Mouse (Mus musculus): ENCODE measurements around the gene Vasp. TPM values are rescaled to one million over a fixed set of nuclear protein-coding genes. Genes with fewer than 3 reads are reported as not detected.

Gene Vasp
- total and polyA plus RNA-seq, 3 experiments, result 130 to 185 TPM; not detected in 1

GRCm38 (mm10) chr7:19229404-19229803 is 42.2 kb downstream of the Vasp start:
- Histone ChIP-seq H3K36me3 (ENCODE audit: control insufficient read depth in 1 of 2, insufficient read depth in 2 of 2, low read length in 2 of 2) (no peaks in the 10 kb centered on the region; a peak in 1 of 4 replicates), H3K4me1 (ENCODE audit: control insufficient read depth in 1 of 2, insufficient read depth in 2 of 2, low read length in 2 of 2) (peaks cover 0 to 7% of the 10 kb centered on the region in 2 experiments; a peak in 3 of 4 replicates), H3K27ac (ENCODE audit: control insufficient read depth, low read depth, low read length) (peak overlapping the region; percentile 68), H3K27me3 (ENCODE audit: control insufficient read depth in 1 of 2, insufficient read depth in 2 of 2, low read length in 2 of 2) (no peaks in the 10 kb centered on the region), H3K4me3 (ENCODE audit: control insufficient read depth in 1 of 2, insufficient read depth in 1 of 2, low read depth in 2 of 2, low read length in 2 of 2) (peak overlapping the region; percentile 77 to 92), H3K9ac (ENCODE audit: control insufficient read depth, low read depth, low read length, poor library complexity, severe bottlenecking) (peak overlapping the region; percentile 72), H3K9me3 (replicated peaks; ENCODE audit: insufficient read depth, low read length) (no peaks in the 10 kb centered on the region), H3K79me2 (ENCODE audit: control insufficient read depth, insufficient read depth, low read length, poor library complexity) (peaks cover 49% of the 10 kb centered on the region)
- TF ChIP-seq ELF1 (IDR thresholded peaks at IDR 0.05; ENCODE audit: low read depth, low read length), result 0 out of 2 replicates have a peak, but pooled peaks have one; percentile 31
- TF ChIP-seq POLR2A (IDR thresholded peaks at IDR 0.05; ENCODE audit: control insufficient read depth in 1 of 2, insufficient read depth in 1 of 2, low read depth in 1 of 2, low read length in 2 of 2, poor library complexity in 1 of 2), result no peak
- DNase-seq (ENCODE audit: low read depth, low spot score), result no peak

- H3K4me1 ChIP-seq (ENCODE audit: control insufficient read depth in 1 of 2, insufficient read depth in 2 of 2, low read length in 2 of 2), result peaks cover 0 to 7% of the 10 kb centered on the region in 2 experiments; a peak in 3 of 4 replicates
- no peak for DNase-seq (ENCODE audit: low read depth, low spot score)
- peaks cover 49% of the 10 kb centered on the region for H3K79me2 ChIP-seq (ENCODE audit: control insufficient read depth, insufficient read depth, low read length, poor library complexity)
- TF ChIP-seq ETS1 (IDR thresholded peaks at IDR 0.05; ENCODE audit: low read depth, low read length) (no peak), TBP (IDR thresholded peaks at IDR 0.05; ENCODE audit: low read depth, low read length) (peak; percentile 76; the same call in 1 of the 2 replicates), MAX (IDR thresholded peaks at IDR 0.05; ENCODE audit: low read length) (no peak), CHD2 (IDR thresholded peaks at IDR 0.05; ENCODE audit: low read length) (0 out of 2 replicates have a peak, but pooled peaks have one; percentile 3), ZC3H11A (IDR thresholded peaks at IDR 0.05; ENCODE audit: low read depth, low read length) (no peak), ZKSCAN1 (IDR thresholded peaks at IDR 0.05; ENCODE audit: low read depth, low read length) (no peak), POLR2AphosphoS5 (IDR thresholded peaks at IDR 0.05; ENCODE audit: borderline replicate concordance, low read depth, low read length) (no peak), POLR2AphosphoS2 (IDR thresholded peaks at IDR 0.05; ENCODE audit: low read length) (peak; percentile 60; the same call in 1 of the 2 replicates), CHD1 (IDR thresholded peaks at IDR 0.05; ENCODE audit: low read depth, low read length) (no peak), MYB (IDR thresholded peaks at IDR 0.05; ENCODE audit: low read depth, low read length) (no peak), POLR2A (IDR thresholded peaks at IDR 0.05; ENCODE audit: control insufficient read depth in 1 of 2, insufficient read depth in 1 of 2, low read depth in 1 of 2, low read length in 2 of 2, poor library complexity in 1 of 2) (peak in 1 of 2 experiments; percentile 71; a peak in 2 of 4 replicates)
- peak overlapping the region; percentile 68 for H3K27ac ChIP-seq (ENCODE audit: control insufficient read depth, low read depth, low read length)
- H3K9ac ChIP-seq (ENCODE audit: control insufficient read depth, low read depth, low read length, poor library complexity, severe bottlenecking), result peak overlapping the region; percentile 72
- no peaks in the 10 kb centered on the region for H3K27me3 ChIP-seq (ENCODE audit: control insufficient read depth in 1 of 2, insufficient read depth in 2 of 2, low read length in 2 of 2)
- no peaks in the 10 kb centered on the region for H3K36me3 ChIP-seq (ENCODE audit: control insufficient read depth in 1 of 2, insufficient read depth in 2 of 2, low read length in 2 of 2)
- peak overlapping the region; percentile 77 to 92 for H3K4me3 ChIP-seq (ENCODE audit: control insufficient read depth in 1 of 2, insufficient read depth in 1 of 2, low read depth in 2 of 2, low read length in 2 of 2)
- no peaks in the 10 kb centered on the region for H3K9me3 ChIP-seq (replicated peaks; ENCODE audit: insufficient read depth, low read length)
Measured at GRCm38 (mm10) chr7:19228793-19229148, 42.8 kb downstream of the Vasp start.

- H3K36me3 ChIP-seq (ENCODE audit: control insufficient read depth in 1 of 2, insufficient read depth in 2 of 2, low read length in 2 of 2), result no peaks in the 10 kb centered on the region
- H3K4me1 ChIP-seq (ENCODE audit: control insufficient read depth in 1 of 2, insufficient read depth in 2 of 2, low read length in 2 of 2), result peaks cover 0 to 7% of the 10 kb centered on the region in 2 experiments; a peak in 3 of 4 replicates
- H3K27me3 ChIP-seq (ENCODE audit: control insufficient read depth in 1 of 2, insufficient read depth in 2 of 2, low read length in 2 of 2), result no peaks in the 10 kb centered on the region
- H3K79me2 ChIP-seq (ENCODE audit: control insufficient read depth, insufficient read depth, low read length, poor library complexity), result peaks cover 43% of the 10 kb centered on the region
- H3K27ac ChIP-seq (ENCODE audit: control insufficient read depth, low read depth, low read length), result peak within 1 kb of the TSS; percentile 94
- H3K9ac ChIP-seq (ENCODE audit: control insufficient read depth, low read depth, low read length, poor library complexity, severe bottlenecking), result peak within 1 kb of the TSS; percentile 88
- H3K9me3 ChIP-seq (replicated peaks; ENCODE audit: insufficient read depth, low read length), result no peaks in the 10 kb centered on the region
- peak; percentile 100 for DNase-seq (ENCODE audit: low read depth, low spot score)
- peak within 1 kb of the TSS; percentile 81 to 92 for H3K4me3 ChIP-seq (ENCODE audit: control insufficient read depth in 1 of 2, insufficient read depth in 1 of 2, low read depth in 2 of 2, low read length in 2 of 2)
- 0 out of 2 replicates have a peak, but pooled peaks have one; percentile 39 for TF ChIP-seq CHD1 (IDR thresholded peaks at IDR 0.05; ENCODE audit: low read depth, low read length)
- peak; percentile 77 for TF ChIP-seq MYB (IDR thresholded peaks at IDR 0.05; ENCODE audit: low read depth, low read length)
- peak; percentile 49; the same call in 1 of the 2 replicates for TF ChIP-seq USF1 (IDR thresholded peaks at IDR 0.05; ENCODE audit: low read depth, low read length)
- no peak for TF ChIP-seq TAL1 (IDR thresholded peaks at IDR 0.05; ENCODE audit: low read length)
- no peak for TF ChIP-seq SMC3 (IDR thresholded peaks at IDR 0.05; ENCODE audit: low read depth, low read length)
- TF ChIP-seq E2F4 (IDR thresholded peaks at IDR 0.05; ENCODE audit: borderline replicate concordance, low read depth, low read length), result no peak
- peak; percentile 27; the same call in 1 of the 2 replicates for TF ChIP-seq BHLHE40 (IDR thresholded peaks at IDR 0.05; ENCODE audit: borderline replicate concordance, low read depth, low read length)
- peak; percentile 54; the same call in 1 of the 2 replicates for TF ChIP-seq ZMIZ1 (IDR thresholded peaks at IDR 0.05; ENCODE audit: low read depth, low read length)
- peak; percentile 53; the same call in 1 of the 2 replicates for TF ChIP-seq KAT2A (conservative IDR thresholded peaks at IDR 0.05; ENCODE audit: low read depth, low read length)
- TF ChIP-seq GABPA (IDR thresholded peaks at IDR 0.05; ENCODE audit: low read depth, low read length), result no peak; the same call in 1 of the 2 replicates
- TF ChIP-seq UBTF (IDR thresholded peaks at IDR 0.05; ENCODE audit: borderline replicate concordance, insufficient read depth, low read depth, low read length), result no peak
- TF ChIP-seq MEF2A (IDR thresholded peaks at IDR 0.05; ENCODE audit: extremely low read depth, insufficient replicate concordance, low read depth, low read length, poor library complexity, severe bottlenecking), result no peak
Measured at GRCm38 (mm10) chr7:19227883-19228792, 43.5 kb downstream of the Vasp start, which contains the start of gene Opa3. Opa3 (plus strand) TSS chr7:19228334.
